ENCODE assay signal across 8 mouse cellular contexts in the genomic region with DNA sequence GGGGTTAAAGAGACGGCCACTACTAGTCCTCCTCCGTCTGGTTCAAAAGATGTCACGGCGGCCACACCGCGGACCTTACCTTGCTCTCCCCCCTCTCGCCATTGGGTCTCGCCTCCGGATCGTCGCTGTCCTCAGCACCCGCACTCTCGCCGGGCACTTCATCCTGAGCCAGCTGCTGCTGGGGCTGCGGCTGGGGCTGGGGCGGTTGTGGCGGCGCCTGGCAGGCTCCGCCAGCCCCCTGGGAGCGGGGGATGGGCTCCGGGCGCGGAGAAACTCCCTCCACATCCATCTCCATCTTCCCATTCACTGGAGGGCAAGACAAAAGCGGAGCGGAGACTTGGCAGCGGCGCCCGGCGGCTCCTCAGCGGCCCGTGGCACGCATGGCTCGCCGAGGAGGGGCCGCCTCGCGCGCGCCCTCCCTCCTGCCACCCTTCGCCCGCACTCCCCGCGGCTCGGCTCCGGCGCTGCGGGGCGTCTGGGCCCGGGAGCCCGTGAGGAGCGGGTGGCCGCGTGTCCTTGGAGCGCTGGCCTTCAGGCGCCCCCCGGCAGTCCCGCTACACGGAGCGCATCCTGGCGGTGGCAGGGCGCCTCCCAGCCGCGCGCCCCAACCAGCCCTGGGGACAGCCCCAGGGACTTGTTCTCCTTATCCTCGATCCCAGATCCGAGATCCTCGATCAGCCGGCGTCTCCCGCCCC.
DNase-seq lines count a peak whose midpoint lies in the region; TF ChIP-seq lines count a peak whose summit lies in the region.

No protein-coding gene starts in this region.

- under 1% methylated on average over 69 of the region's 70 CpGs for WGBS in lung, adult 2 months

- peak overlapping the region; percentile 3 for H3K4me3 ChIP-seq in lung, adult 2 months (replicated peaks; ENCODE audit: extremely low read depth, low read depth, low read length)

- DNase-seq in lung, adult 2 months = peak; percentile 5
- DNase-seq in lung, postnatal 25 days (ENCODE audit: low spot score) = no peak
- DNase-seq in cerebellum, postnatal 25 days = peak; percentile 57 to 67
- DNase-seq in frontal cortex, postnatal 25 days (ENCODE audit: low spot score in 2 of 2) = peak; percentile 10 to 30
- DNase-seq in kidney, postnatal 4 days = peak; percentile 64 to 72
- peak; percentile 57 for DNase-seq in lung, postnatal 10 days
- DNase-seq in right cerebral cortex, adult 2 months (ENCODE audit: low spot score in 2 of 2) = peak; percentile 22 to 38
- DNase-seq in thymus, postnatal 0 days (ENCODE audit: low spot score) = no peak

- no peak for TF ChIP-seq CTCF in lung, adult 2 months (IDR thresholded peaks at IDR 0.05; ENCODE audit: insufficient read depth, low read length)

- no peak for TF ChIP-seq POLR2A in lung, adult 2 months (IDR thresholded peaks at IDR 0.05; ENCODE audit: borderline replicate concordance, extremely low read depth, low read depth, low read length)

- H3K4me1 ChIP-seq in lung, adult 2 months (ENCODE audit: control insufficient read depth, insufficient read depth, low read length) = no peaks in the 10 kb centered on the region

Comparison
In these comparisons a context has a peak if more than half of its experiments do, and no peak if none do; other contexts are left out.
1. DNase-seq: peak in lung, adult 2 months (single experiment), cerebellum, postnatal 25 days (2 of 2), frontal cortex, postnatal 25 days (2 of 2), kidney, postnatal 4 days (2 of 2), lung, postnatal 10 days (single experiment) and right cerebral cortex, adult 2 months (2 of 2); none in lung, postnatal 25 days (single experiment) and thymus, postnatal 0 days (single experiment).